Mouse (Mus musculus) thymus, adult 2 months (tissue): ENCODE measurements around the gene Lrrk1. TPM values are rescaled to one million over a fixed set of nuclear protein-coding genes. Genes with fewer than 3 reads are reported as not detected.

Experiments used
- DNase-seq: peaks from one replicate; pipeline ENCODE4 v3.0.0; 2021
- H3K27ac ChIP-seq: fragments of 200-500 bp; 2 replicates; pipeline ENCODE4 v1.5.1; 2012; ENCODE audit warnings: low read length, control low read depth; ENCODE audit not compliant: control insufficient read depth, insufficient read depth
- H3K27me3 ChIP-seq: fragments of 200-500 bp; 2 replicates; pipeline ENCODE4 v1.6.1; 2012; ENCODE audit warnings: mild to moderate bottlenecking, low read length, moderate library complexity, mixed read lengths; ENCODE audit not compliant: control insufficient read depth, insufficient read depth
- H3K36me3 ChIP-seq: fragments of 200-500 bp; 2 replicates; pipeline ENCODE4 v1.6.1; 2012; ENCODE audit warnings: mild to moderate bottlenecking, low read length, moderate library complexity; ENCODE audit not compliant: control insufficient read depth, insufficient read depth
- H3K4me1 ChIP-seq: fragments of 200-500 bp; replicated peaks from 2 replicates; pipeline ENCODE4 v1.6.1; 2012; ENCODE audit warnings: low read length; ENCODE audit not compliant: control insufficient read depth, insufficient read depth
- H3K4me3 ChIP-seq: fragments of 200-500 bp; 2 replicates; pipeline ENCODE4 v1.5.1; 2012; ENCODE audit warnings: mild to moderate bottlenecking, low read length, control low read depth, moderate library complexity; ENCODE audit not compliant: control insufficient read depth, insufficient read depth
- CTCF ChIP-seq: fragments of 200-500 bp; IDR thresholded peaks from 2 replicates; pipeline ENCODE4 v1.5.1; 2012; ENCODE audit warnings: mild to moderate bottlenecking, control low read depth, low read length, moderate library complexity, borderline replicate concordance; ENCODE audit not compliant: control insufficient read depth, poor library complexity, insufficient read depth; ENCODE audit errors: extremely low read depth
- POLR2A ChIP-seq: fragments of 200-500 bp; IDR thresholded peaks from 2 replicates; pipeline ENCODE4 v1.6.1; 2012; ENCODE audit warnings: mild to moderate bottlenecking, low read length, control low read depth, moderate library complexity; ENCODE audit not compliant: control insufficient read depth, poor library complexity, insufficient read depth; ENCODE audit errors: extremely low read depth
- WGBS: fragments of 180-500 bp; shearing (Covaris S2); methylation state at CpG from one replicate; pipeline ENCODE4 v1.1.7; 2018; 5-methylcytosine and 5-hydroxymethylcytosine counted together
- polyA plus RNA-seq: library from polyadenylated mRNA; depleted of rRNA; stranded (reverse); fragments of >200 nt; gene quantifications from 2 replicates; pipeline ENCODE4 v1.2.3, GENCODE M21; 2012

The Lrrk1 gene
- polyA plus RNA-seq, 1 experiment, result 29.9 TPM

- Histone ChIP-seq H3K27ac (no peak overlapping the region), H3K36me3 (no peaks in the 10 kb centered on the region), H3K27me3 (no peaks in the 10 kb centered on the region), H3K4me1 (no peaks in the 10 kb centered on the region), H3K4me3 (no peak overlapping the region)
- TF ChIP-seq CTCF (no peak), POLR2A (no peak)
- DNase-seq, result no peak
- WGBS, result 85% methylated on average over 5 of the region's 5 CpGs
These were observed 114.7 kb downstream of the Lrrk1 start for GRCm38 (mm10) chr7:66273494-66273893.

- no peaks in the 10 kb centered on the region for H3K4me1 ChIP-seq
- no peak overlapping the region for H3K4me3 ChIP-seq
- no peak for DNase-seq
- no peak for TF ChIP-seq POLR2A
- no peak for TF ChIP-seq CTCF
- H3K27ac ChIP-seq, result no peak overlapping the region
- no peaks in the 10 kb centered on the region for H3K27me3 ChIP-seq
- H3K36me3 ChIP-seq, result no peaks in the 10 kb centered on the region
- 88% methylated on average over 6 of the region's 6 CpGs for WGBS
These were observed 116.9 kb downstream of the Lrrk1 start for GRCm38 (mm10) chr7:66271226-66271625.

- Histone ChIP-seq H3K27me3 (no peaks in the 10 kb centered on the region), H3K4me1 (peaks cover 19% of the 10 kb centered on the region), H3K27ac (no peak overlapping the region), H3K4me3 (no peak overlapping the region), H3K36me3 (no peaks in the 10 kb centered on the region)
- DNase-seq, result no peak
- TF ChIP-seq CTCF, result no peak
- WGBS, result 91% methylated on average over 6 of the region's 6 CpGs
These were observed 121.0 kb downstream of the Lrrk1 start for GRCm38 (mm10) chr7:66266942-66267850.

GRCm38 (mm10) chr7:66263421-66263820 lies 124.7 kb downstream of the Lrrk1 start:
- no peaks in the 10 kb centered on the region for H3K36me3 ChIP-seq
- H3K27me3 ChIP-seq, result no peaks in the 10 kb centered on the region
- H3K4me3 ChIP-seq, result no peak overlapping the region
- H3K27ac ChIP-seq, result no peak overlapping the region
- no peak for DNase-seq
- WGBS, result 19% methylated on average over 5 of the region's 5 CpGs
- H3K4me1 ChIP-seq, result peaks cover 28% of the 10 kb centered on the region
- TF ChIP-seq CTCF (no peak), POLR2A (no peak)

GRCm38 (mm10) chr7:66262570-66263156 lies 125.5 kb downstream of the Lrrk1 start:
- Histone ChIP-seq H3K27me3 (no peaks in the 10 kb centered on the region), H3K4me1 (peaks cover 28% of the 10 kb centered on the region), H3K27ac (no peak overlapping the region), H3K36me3 (no peaks in the 10 kb centered on the region), H3K4me3 (no peak overlapping the region)
- peak; percentile 7 for DNase-seq
- TF ChIP-seq POLR2A (no peak), CTCF (no peak)
- 52% methylated on average over 13 of the region's 13 CpGs for WGBS

GRCm38 (mm10) chr7:66260763-66261390 lies 127.3 kb downstream of the Lrrk1 start:
- no peak for DNase-seq
- Histone ChIP-seq H3K4me3 (no peak overlapping the region), H3K27me3 (no peaks in the 10 kb centered on the region), H3K36me3 (no peaks in the 10 kb centered on the region), H3K27ac (no peak overlapping the region), H3K4me1 (peaks cover 28% of the 10 kb centered on the region)
- WGBS, result 95% methylated on average over 7 of the region's 7 CpGs
- TF ChIP-seq CTCF, result no peak
